Mouse (Mus musculus): Measurements from ENCODE around the gene Prpf19. TPM values are rescaled to one million over a fixed set of nuclear protein-coding genes. Genes with fewer than 3 reads are reported as not detected.

Gene Prpf19
- polyA plus RNA-seq, 1 experiment = 229 TPM

- no peak for DNase-seq (ENCODE audit: low read depth)
These were observed 43.7 kb downstream of the Prpf19 start for GRCm38 (mm10) chr19:10938771-10939170.

- peak; percentile 24 for DNase-seq (ENCODE audit: low read depth)
These were observed 45.2 kb downstream of the Prpf19 start for GRCm38 (mm10) chr19:10940097-10940800.

GRCm38 (mm10) chr19:10940801-10941457 lies 45.9 kb downstream of the Prpf19 start:
- DNase-seq (ENCODE audit: low read depth) = no peak

- DNase-seq (ENCODE audit: low read depth) = no peak
These were observed 48.9 kb downstream of the Prpf19 start for GRCm38 (mm10) chr19:10943955-10944354.

- DNase-seq (ENCODE audit: low read depth) = no peak
These were observed 51.5 kb downstream of the Prpf19 start for GRCm38 (mm10) chr19:10946506-10946905.

GRCm38 (mm10) chr19:10947219-10947618 lies 52.2 kb downstream of the Prpf19 start:
- no peak for DNase-seq (ENCODE audit: low read depth)

GRCm38 (mm10) chr19:10948416-10948815 lies 53.4 kb downstream of the Prpf19 start:
- no peak for DNase-seq (ENCODE audit: low read depth)

GRCm38 (mm10) chr19:10949112-10949511 lies 54.1 kb downstream of the Prpf19 start, which contains the start of gene Ccdc86:
Ccdc86 (minus strand) TSS chr19:10949266.
- DNase-seq (ENCODE audit: low read depth) = peak; percentile 83

GRCm38 (mm10) chr19:10949558-10949957 lies 54.5 kb downstream of the Prpf19 start:
- no peak for DNase-seq (ENCODE audit: low read depth)

GRCm38 (mm10) chr19:10952021-10952939 lies 57.2 kb downstream of the Prpf19 start:
- no peak for DNase-seq (ENCODE audit: low read depth)

Other genes with a start within 250 kb of the Prpf19 start
- gene Pga5, start 217.2 kb upstream of the Prpf19 start, polyA plus RNA-seq (2012; rRNA removed) = 0.31 TPM in 1 of 2 replicates, not detected in the other
- 25.5 and 30.3 TPM in 2 replicates for gene Vps37c, start 206.5 kb upstream of the Prpf19 start, polyA plus RNA-seq (2012; rRNA removed)
- gene Cd5, start 156.2 kb upstream of the Prpf19 start, polyA plus RNA-seq (2012; rRNA removed) = 0.80 and 0.92 TPM in 2 replicates
- 0.32 and 0.33 TPM in 2 replicates for gene Cd6, start 65.2 kb upstream of the Prpf19 start, polyA plus RNA-seq (2012; rRNA removed)
- gene Slc15a3, start 55.5 kb upstream of the Prpf19 start, polyA plus RNA-seq (2012; rRNA removed) = 3.9 and 6.3 TPM in 2 replicates
- 15.8 and 16.0 TPM in 2 replicates for gene Tmem132a, start 25.3 kb upstream of the Prpf19 start, polyA plus RNA-seq (2012; rRNA removed)
- gene Tmem109, start 13.2 kb upstream of the Prpf19 start, polyA plus RNA-seq (2012; rRNA removed) = 130 and 147 TPM in 2 replicates
- gene Zp1, start 25.4 kb downstream of the Prpf19 start, polyA plus RNA-seq (2012; rRNA removed) = not detected in 2 replicates
- 0.14 TPM in 1 of 2 replicates, not detected in the other for gene Ptgdr2, start 41.9 kb downstream of the Prpf19 start, polyA plus RNA-seq (2012; rRNA removed)
- 4.8 and 6.5 TPM in 2 replicates for gene Ccdc86, start 54.0 kb downstream of the Prpf19 start, polyA plus RNA-seq (2012; rRNA removed)
- 0.15 and 0.46 TPM in 2 replicates for gene Ms4a10, start 79.4 kb downstream of the Prpf19 start, polyA plus RNA-seq (2012; rRNA removed)
- gene Ms4a15, start 98.0 kb downstream of the Prpf19 start, polyA plus RNA-seq (2012; rRNA removed) = not detected in 2 replicates
- not detected in 2 replicates for gene Ms4a18, start 122.8 kb downstream of the Prpf19 start, polyA plus RNA-seq (2012; rRNA removed)
- 3.2 and 6.3 TPM in 2 replicates for gene Ms4a8a, start 185.9 kb downstream of the Prpf19 start, polyA plus RNA-seq (2012; rRNA removed)
- 0.66 and 1.0 TPM in 2 replicates for gene 1700017D01Rik, start 235.6 kb downstream of the Prpf19 start, polyA plus RNA-seq (2012; rRNA removed)

Data from gonadal fat pad, adult 2 months (tissue).